Mouse (Mus musculus): Measurements from ENCODE around the gene Rora.

Rora gene

DNA sequence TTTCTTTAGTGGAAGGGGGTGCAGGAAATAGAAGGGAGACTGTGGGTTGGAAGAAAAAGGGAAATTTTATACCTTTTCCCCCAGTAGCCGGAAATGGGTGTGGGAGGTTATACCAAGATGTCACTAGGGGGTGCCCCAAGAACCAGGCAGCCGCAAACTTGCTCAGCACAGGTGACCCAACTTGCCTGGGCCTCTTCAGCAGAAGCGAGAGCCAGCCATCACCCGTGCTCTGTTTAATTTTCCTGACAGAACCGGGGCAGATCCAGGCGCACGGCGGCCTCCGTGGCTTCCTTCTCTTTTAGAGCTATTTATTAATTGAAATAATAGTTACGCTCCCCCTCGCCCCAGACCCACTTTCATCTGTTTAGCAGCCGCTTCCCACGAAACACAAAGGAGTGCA, 313.0 kb downstream of the Rora start:
- DNase-seq = peak; percentile 54

DNA sequence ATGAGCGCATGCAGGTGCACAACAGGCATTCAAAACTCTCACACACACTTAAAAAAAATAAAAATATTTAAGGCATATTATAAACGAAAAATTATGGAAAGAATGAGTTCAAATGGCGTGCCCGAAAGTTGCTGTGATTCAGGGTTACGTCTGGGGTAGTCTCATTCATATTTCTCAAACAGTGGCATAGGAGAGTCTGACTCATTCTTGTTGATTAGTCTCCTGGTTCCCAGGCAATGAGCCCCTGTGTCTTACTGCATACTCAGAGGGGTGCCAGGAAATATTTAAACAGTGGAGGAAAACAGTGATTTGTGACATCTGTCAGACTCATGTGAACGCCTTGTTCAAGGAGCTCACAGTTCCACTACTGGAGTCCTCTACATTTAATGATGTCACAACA, 316.5 kb downstream of the Rora start:
- no peak for DNase-seq

DNA sequence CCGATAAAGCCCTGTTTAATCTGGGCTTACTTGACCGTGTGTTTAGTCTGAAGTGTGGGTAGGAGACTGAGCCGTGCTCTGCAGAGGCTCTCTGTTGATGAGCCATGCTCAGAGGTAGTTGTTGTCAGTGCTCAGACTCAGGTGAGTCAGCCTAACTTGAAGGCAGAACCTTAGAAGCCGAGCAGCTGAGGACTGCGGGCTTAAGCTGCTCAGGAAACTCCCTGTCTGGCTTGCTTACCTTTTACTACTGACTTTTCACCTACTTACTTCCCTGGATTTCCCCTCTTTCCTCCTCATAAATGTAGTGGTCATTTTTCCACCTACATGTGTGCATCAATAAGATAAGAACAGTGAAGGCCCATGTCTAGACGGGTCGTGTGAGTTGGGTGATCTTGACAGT, 318.7 kb downstream of the Rora start:
- DNase-seq = no peak

DNA sequence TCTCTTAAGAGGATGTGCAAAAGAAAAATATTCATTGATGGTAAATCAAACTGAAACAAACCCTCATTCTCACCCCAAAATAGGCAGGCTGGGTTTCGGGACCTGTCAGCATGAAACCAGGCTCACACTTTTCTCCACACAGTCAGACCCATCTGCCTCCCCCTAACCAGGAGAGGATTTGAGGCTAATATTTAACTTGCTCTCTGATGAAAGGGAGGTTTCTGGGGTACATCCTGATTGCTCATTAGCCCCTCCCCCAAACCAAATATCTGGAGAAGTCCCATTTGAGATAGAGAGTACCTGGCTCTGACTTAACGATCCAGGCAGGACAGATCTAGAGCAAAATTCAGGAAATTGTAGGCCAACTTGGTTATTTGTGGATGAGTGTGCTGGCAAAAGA, 320.9 kb downstream of the Rora start:
- no peak for DNase-seq

DNA sequence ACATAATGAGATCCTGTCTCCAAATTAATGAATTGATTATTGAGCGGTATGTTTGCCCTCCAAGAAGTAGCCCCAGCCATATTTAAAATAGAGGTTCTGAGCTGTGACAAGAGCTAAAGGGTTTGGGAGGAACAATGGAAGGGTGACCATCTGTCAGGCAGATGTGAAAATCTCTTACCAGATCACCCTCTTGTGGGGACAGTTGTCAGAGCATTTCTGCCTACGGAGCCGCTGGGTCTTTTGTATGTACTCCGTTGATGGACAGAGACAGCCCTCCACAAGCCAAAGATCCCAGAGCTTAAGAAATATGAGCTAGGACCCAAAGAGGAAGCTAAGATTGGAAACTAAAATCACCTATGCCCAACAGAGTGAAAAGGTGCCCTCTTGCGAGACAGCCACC, 322.6 kb downstream of the Rora start:
- no peak for DNase-seq

DNA sequence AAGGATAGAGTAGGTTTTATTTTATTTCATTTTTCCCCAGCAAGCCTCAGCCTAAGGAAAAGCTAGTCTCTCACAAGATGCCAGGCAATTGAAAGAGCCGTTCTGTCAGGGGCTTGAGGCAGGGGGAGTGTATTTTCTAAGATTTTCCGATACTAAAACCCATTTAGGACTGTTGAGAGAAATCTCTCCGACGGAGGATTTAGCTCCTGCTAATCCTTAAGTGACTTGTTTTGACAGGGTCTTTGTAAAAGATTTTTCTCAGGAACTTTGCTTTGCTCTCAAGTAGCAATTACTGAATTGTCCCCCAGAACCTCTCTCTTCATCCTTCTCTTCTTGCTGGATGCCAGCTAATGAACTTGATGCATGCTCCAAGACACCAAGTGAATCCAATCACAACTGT, 323.3 kb downstream of the Rora start:
- no peak for DNase-seq

DNA sequence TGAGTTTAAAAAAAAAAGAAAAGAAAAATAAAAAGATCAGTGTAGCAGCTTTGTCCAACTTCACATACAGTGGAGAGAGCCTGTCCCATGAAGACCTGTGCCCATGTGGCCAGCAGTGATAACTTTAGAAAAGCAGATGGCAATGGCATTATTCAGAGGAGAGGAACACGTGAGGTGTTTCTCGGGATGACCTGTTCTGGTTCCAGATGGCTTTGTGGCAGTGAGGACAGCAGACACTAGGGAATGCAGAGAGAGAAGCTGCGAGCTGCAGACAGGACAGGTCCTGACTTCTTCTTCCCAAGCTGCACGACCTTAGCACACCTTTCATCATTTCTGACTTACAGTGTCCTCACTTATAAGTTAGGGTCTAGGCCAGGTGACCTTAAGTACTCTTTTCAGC, 325.1 kb downstream of the Rora start:
- peak; percentile 22 for DNase-seq

DNA sequence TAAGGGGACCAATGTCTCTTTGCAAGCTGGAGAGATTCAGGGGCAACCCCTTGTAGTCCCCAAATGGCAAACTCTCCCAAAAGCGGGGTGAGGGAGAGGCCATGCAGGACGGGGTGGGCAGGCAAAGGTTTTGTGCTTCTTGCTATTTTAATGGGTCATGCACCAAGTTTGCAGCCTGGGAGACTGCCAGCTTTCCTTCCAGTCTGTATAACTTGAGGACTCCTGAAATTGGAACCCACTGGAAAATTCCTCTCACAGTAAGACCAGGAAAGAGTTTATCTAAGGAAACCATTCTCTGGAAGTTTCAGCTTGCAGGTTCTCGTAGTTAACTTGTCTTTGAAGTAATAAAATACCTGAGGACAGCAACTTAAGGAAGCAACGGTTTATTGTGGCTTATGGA, 326.5 kb downstream of the Rora start:
- DNase-seq = no peak

DNA sequence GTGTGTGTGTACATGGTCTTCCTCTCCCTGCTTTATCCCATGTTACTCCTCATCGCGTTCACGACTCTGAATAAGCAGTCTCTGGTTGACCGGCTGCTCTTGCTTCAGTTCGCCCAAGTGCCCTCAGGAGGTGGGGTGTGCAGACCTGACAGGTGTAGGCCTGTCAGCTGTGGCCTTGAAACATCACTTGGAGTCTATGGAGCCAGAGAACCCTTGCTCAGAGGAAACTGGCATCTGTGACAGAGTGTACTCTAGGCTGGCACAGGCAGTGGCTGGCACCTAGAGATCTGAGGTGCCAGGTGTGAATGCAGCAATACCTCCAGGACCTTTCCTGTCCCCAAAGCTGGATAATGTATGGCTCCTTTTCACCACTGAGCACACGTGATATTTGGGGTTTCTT, 331.5 kb downstream of the Rora start:
- DNase-seq = no peak

DNA sequence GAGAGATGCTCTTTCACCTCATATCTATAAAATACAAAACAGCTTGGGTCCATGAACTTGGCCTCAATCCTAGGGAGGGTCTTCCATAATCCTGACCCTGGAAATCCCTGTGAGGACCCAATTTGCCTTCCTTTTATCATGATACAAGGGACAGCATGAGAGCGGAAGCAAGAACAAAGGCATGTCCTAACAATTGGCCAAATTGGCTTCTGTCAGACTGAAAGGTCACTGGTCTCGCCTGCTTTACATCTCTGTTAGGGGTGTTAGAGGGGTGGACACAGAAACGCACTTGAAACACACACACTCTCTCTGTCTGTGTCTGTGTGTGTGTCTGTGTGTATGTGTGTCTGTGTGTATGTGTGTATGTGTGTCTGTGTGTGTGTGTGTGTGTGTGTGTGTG, 332.2 kb downstream of the Rora start:
- DNase-seq = no peak

DNA sequence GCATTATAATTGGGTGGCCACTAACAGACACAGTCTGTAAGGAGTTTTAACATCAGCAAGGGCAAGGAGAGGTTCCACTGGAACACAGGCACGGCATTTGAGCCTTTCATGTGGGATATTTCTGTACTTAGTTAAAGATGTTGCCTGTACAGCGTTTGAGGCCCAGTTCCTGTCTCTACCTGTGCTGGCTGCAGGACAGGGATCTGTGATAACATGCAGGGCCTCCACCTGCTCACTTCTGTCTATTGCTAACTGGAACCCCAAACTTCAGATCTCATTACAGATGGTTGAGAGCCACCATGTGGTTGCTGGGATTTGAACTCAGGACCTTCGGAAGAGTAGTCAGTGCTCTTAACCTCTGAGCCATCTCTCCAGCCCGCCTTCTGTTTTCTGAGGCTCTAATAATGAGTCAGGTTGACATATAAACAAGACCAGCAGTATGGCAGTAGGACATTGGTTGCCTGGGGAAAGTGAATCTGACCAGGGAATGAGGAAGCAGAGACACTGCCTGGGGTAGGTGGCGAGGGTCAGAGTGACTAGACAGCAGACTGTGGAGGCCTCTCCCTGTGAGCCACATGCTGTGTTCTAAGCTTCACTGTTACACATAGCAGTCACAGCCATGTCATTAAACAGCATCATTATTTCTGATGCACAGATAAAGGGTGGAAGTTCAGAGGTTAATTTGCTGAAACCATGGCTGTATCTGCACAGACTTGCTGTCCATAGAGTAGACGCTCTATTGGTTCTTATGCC, 333.9 kb downstream of the Rora start:
- DNase-seq = peak; percentile 29

DNA sequence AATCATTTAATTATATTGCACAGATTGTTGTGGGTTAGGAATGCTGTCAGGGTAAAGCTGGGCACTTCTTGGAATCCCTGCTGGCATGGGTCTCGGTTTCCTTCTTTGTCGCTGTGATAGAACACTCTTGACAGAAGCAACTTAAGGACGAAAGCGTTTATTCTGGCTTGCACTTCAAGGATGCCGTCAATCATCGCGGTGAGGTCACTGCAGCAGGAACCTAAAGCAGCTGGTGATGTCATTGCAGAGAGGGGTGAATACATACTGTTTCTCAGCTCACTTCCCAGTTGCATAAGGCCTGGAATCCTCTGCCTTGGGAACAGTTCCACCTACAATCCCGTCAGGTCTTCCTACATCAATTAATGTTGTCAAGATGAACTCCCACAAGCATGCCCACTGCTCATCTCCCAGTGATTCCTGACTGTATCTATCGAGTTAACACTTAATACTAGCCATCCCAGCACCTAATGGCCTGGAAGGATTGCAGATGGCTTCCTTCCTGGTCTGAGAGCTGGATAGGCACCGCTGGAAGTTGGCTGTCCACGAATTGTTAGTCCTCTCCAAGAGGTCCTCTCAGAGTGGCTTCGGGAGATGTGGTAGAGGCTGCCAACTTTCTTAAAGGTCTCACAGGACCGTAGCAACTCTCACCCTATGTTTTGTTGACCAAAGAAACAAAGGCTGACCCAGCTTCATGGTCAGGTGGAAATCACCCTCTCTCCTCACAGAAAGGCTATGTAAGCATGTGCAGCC, 334.8 kb downstream of the Rora start:
- no peak for DNase-seq

DNA sequence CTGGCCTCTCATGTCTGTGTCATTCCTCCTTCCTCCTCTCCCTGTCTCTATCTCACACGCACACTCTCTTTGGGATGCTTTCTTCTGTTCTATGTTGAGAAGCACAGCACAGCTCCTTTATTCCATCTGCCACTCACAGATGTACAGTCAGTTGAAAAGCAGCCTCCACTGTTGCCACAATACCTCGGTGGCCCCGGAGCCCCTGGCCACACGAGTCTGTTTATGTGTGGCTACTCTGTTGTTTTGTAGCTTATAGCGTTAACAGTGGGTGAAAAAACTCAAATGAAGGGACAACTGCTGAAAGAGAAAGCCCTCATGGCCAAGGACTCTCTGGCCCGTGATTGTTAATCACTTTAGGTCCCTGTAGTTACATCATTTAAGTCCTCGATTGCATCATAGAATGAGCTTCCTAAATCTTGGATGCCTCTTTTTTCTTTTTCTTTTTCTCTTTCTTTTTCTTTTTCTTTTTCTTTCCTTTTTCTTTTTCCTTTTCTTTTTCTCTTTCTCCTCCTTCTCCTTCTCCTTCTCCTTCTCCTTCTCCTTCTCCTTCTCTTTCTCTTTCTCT, 336.4 kb downstream of the Rora start:
- no peak for DNase-seq

DNA sequence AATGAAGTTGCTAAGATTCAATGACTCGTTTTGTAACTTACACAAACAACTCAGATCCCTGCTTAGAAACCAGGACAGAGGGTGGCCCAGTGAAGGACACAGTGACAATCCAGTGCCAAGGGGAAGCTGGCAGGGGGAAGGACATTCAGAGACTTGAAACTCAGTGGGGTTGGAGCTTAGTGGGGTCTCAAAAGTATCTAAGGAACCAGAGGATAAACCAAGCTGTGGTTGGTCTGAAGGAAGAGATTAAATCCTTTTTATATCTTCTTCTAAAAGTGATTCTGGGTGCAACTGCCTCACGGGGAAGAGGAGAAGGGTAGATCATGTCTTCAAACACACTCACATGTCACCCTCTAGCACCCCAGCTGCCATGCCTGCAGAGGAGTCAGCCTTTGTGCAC, 340.3 kb downstream of the Rora start:
- no peak for DNase-seq

DNA sequence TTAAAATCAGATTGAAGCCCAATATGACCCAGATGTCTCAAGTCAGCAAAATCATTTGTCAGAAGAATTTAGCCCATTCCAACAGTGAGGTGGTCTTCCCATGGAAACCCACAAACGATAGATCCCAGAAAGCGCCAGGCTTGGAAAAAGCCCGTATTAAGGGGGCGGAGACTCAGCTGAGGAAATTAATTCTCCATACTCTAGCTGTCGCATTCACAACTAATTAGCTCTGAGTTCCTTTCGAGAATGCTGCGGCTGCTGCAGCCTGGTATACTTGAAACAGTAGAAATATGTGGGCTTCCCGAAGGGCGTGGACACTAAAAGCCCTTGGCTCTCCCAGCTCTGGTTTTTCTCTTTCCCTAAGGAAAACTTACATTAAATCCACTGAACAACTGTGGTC, 345.4 kb downstream of the Rora start:
- no peak for DNase-seq

DNA sequence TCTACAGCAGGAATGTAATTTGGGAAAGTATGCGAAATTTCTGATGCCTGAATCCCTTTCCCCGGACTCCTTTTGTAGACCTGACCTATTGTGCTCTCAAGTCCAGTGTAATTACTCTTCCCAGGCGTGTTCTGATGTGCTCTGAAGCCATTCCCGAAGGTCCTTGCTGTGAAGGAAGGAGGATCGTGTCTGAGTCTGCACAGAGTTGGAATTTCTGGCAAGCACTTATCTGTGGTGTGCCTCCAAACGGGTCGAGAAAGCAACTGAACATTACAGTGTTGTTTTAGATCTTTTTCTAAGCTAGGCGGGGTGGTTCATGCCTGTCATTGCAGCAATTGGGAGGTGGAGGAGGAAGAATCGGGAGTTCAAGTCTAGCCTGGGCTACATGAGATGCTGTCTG, 350.9 kb downstream of the Rora start:
- DNase-seq = no peak

DNA sequence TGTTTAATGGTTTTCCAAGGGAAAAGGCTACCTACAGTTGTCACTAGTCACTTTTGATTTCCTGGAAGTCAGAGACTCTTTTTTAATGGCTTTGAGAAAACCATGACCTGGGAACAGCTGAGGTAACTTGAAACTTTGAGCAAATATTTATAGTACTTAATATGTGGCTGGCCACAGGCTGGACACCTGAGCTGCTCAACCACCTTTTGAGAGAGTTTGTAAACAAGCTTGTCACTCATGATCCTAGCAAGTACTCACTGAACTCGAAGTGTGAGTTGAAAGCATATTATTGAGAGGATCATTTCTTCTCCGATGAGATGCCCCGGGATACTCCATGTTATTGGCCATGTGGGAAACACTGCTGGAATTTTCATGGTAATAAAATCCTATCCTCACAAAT, 353.1 kb downstream of the Rora start:
- no peak for DNase-seq

DNA sequence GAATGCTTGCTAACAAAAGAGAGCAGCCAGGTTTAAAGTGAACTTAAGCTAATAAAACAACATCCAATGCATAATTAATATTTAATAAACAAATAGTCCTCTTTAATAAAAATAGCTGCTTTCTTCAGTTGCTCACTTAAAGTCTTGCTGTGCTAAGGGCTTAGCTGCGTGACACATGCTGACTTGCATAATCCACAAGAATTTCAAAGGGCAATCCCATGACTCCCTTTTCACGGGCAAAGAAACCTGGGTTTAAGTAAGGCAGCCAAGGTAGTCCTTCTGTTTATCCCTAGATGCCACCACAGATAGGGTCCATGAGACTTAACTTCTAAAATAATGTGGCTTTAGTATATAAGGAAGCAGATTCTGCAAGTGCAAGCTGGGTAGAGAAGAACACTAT, 355.1 kb downstream of the Rora start:
- no peak for DNase-seq

DNA sequence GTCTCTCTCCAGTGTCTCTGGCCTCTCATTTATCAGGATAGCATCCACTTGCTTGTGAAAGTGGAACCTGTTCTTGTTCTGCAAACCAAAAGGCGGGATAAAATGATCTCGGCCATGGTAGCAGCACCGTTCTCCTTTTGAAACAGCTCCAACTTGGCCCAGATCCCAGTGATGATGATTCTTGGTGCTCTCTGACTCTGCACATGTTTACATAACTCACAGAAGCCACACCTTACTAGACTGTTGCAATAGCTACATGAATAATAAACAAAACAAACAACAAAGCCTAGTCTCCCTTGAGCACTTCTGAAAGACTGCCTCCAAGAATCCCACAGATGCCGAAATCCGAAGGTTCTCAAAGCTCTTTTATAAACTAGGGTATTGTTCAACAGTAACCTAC, 357.3 kb downstream of the Rora start:
- DNase-seq = peak; percentile 53

DNA sequence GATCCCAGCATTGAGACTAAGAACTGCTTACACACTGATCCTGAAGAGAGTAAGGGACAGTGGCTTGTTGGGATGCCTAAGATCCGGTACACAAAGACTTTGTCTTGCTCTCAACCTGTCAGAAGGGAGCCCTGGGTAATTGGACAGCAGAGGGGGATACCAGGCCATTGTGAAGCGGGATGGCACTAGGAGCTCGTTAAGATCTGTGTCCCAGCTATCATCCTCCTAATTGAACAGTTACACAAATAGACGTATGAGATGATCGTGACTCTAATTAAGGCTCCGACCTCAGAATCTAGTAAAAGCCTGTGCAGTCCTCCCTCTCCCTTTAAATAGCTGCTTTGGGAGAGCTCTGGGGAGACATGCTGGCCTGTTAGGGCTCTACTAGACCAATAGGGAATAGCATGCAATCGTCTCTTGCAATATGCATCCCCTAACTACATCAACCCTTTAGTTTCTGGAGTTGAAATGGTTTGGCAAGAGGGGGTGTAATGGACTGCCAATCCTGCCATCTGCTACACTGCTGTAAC, 359.7 kb downstream of the Rora start:
- DNase-seq = no peak

DNA sequence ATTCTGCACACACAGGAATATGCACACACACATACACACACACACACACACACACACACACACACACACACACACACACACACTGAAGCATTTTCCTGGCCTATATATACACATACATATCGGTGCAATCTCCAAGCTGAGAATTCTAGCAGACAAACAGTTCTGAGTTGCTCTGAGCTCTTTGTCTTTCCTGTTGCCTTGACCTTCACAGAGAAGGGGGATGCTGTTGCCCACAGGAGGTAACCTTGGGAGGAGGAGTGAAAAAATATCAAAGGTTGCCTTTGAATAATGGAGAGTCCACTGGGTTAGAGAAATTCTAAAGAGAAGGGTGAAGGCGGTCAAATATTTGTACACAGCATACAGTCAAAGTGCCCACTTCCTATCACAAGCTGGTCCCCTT, 360.6 kb downstream of the Rora start:
- DNase-seq = no peak

DNA sequence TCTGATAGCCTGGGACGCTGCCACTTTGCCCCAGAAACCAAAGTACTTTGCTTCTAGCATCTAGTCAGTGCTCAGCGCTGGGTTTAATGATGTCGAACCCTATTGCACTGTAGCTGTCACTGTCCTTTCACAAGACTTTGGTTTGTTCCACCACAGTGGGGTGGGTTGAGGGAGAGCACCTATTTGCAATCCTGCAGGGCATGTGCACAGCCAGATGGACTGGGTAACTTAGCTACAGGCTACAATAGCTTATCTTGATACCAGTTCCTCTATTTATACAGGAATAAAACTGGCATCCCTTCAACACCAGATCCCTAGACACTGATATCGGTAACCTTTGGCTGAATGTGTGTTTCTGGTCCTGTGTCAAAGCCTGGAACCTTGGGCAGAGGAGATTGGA, 366.8 kb downstream of the Rora start:
- no peak for DNase-seq

DNA sequence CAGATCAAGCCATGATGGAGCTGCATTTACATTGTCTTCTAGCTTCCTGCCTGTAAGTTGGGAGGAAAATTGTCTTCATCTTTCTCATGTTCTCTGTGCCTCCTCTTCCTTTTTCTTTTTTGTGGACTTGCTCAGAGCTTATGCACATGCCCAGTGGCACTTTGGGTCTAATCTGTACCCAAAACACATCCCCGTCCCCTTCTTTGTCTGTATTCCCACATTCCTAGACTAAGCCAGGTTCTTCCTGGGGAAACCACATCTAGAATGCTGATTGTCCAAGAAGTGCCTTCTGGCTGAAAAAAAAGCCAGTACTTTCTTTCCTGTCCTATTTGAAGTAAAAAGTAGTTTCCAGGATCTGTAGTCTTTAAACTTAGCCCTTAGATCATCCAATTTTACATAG, 367.9 kb downstream of the Rora start:
- DNase-seq = no peak

DNA sequence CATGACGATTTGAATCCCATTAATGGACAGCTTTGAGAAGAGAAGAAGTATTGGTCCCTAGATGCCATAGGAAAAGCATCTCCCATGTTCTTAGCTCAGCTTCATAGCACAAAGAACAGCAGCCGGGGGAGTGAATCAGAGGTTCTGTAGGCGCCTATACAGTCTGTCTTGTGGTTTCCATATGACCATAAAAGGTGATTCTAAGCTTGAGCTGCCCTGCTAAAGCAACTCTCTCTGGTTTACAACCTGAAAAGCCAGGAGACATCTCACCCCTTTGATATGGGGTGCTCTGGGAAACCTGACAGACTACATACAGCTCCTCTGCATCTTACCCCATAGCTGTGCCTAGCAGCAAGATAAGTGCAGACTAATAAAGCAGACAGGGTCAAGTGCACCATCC, 369.7 kb downstream of the Rora start:
- no peak for DNase-seq

Measured in cerebellum, adult 11 months (tissue).